In genomic region chr1:39006830-39007829, GRCm38 (mm10) we compare ENCODE assay signal across 11 mouse cellular contexts. TPM values are rescaled to one million over a fixed set of nuclear protein-coding genes. Genes with fewer than 3 reads are reported as not detected.
A peak's percentile ranks its signal among the peaks of the same experiment; 100 is the strongest.
DNase-seq lines count a peak whose midpoint lies in the region; ATAC-seq and TF ChIP-seq lines count a peak whose summit lies in the region.
"Had no signal": no experiment of that assay in that cellular context is flagged by ENCODE, and none has a peak within 500 bp of the region (broad histone marks: within the 10 kb centered on the region; RNA-seq: fewer than 3 reads in every experiment).

No protein-coding gene starts in this region.

- H3K36me3 ChIP-seq in forebrain, embryonic 13.5 days (ENCODE audit: poor library complexity, severe bottlenecking): no peaks in the 10 kb centered on the region
- no peaks in the 10 kb centered on the region for H3K36me3 ChIP-seq in forebrain, embryonic 10.5 days (replicated peaks)
- no peaks in the 10 kb centered on the region for H3K36me3 ChIP-seq in midbrain, postnatal 0 days (ENCODE audit: insufficient read depth, low read length)
- H3K36me3 ChIP-seq in midbrain, embryonic 14.5 days (ENCODE audit: control insufficient read depth, insufficient read depth, low read length): no peaks in the 10 kb centered on the region
- no peaks in the 10 kb centered on the region for H3K36me3 ChIP-seq in hindbrain, embryonic 16.5 days (ENCODE audit: control insufficient read depth, insufficient read depth, low read length)

- WGBS in forebrain, embryonic 13.5 days: 49% methylated on average over 11 of the region's 11 CpGs
- WGBS in forebrain, embryonic 10.5 days: 72% methylated on average over 11 of the region's 11 CpGs
- WGBS in midbrain, postnatal 0 days: 62% methylated on average over 11 of the region's 11 CpGs
- WGBS in midbrain, embryonic 14.5 days: 65% methylated on average over 11 of the region's 11 CpGs
- 42% methylated on average over 11 of the region's 11 CpGs for WGBS in hindbrain, embryonic 16.5 days

- H3K4me3 ChIP-seq in forebrain, embryonic 13.5 days: no peak overlapping the region
- no peak overlapping the region for H3K4me3 ChIP-seq in forebrain, embryonic 10.5 days
- H3K4me3 ChIP-seq in midbrain, postnatal 0 days (ENCODE audit: low read depth, low read length): no peak overlapping the region
- no peak overlapping the region for H3K4me3 ChIP-seq in midbrain, embryonic 14.5 days (replicated peaks; ENCODE audit: low read depth, low read length)
- no peak overlapping the region for H3K4me3 ChIP-seq in hindbrain, embryonic 16.5 days (ENCODE audit: low read length)

- DNase-seq in forebrain, embryonic 10.5 days (ENCODE audit: extremely low spot score, low spot score): no peak
- peak; percentile 58 for DNase-seq in midbrain, postnatal 0 days (ENCODE audit: low spot score)
- no peak for DNase-seq in midbrain, embryonic 14.5 days
- no peak for DNase-seq in cerebellum, adult 11-12 months
- DNase-seq in urinary bladder, adult 18-20 months (ENCODE audit: low spot score in 2 of 2): no peak
- DNase-seq: embryo, embryonic 11 days; gastrocnemius, postnatal 36 days; layer of hippocampus, postnatal 36 days had no signal

- no peak overlapping the region for H3K9ac ChIP-seq in forebrain, embryonic 13.5 days
- H3K9ac ChIP-seq in midbrain, postnatal 0 days (replicated peaks; ENCODE audit: low read length, poor library complexity, severe bottlenecking): no peak overlapping the region
- no peak overlapping the region for H3K9ac ChIP-seq in midbrain, embryonic 14.5 days (replicated peaks; ENCODE audit: low read length)
- H3K9ac ChIP-seq in hindbrain, embryonic 16.5 days (ENCODE audit: low read depth, low read length): peak overlapping the region; percentile 24

- no peak overlapping the region for H3K4me2 ChIP-seq in forebrain, embryonic 13.5 days
- no peak overlapping the region for H3K4me2 ChIP-seq in midbrain, postnatal 0 days (ENCODE audit: low read depth, low read length, poor library complexity, severe bottlenecking)
- no peak overlapping the region for H3K4me2 ChIP-seq in midbrain, embryonic 14.5 days (ENCODE audit: low read length)
- H3K4me2 ChIP-seq in hindbrain, embryonic 16.5 days (ENCODE audit: low read length): no peak overlapping the region

- no peak overlapping the region for H3K27ac ChIP-seq in forebrain, embryonic 13.5 days
- H3K27ac ChIP-seq in forebrain, embryonic 10.5 days: no peak overlapping the region
- H3K27ac ChIP-seq in midbrain, postnatal 0 days (ENCODE audit: low read depth, low read length): no peak overlapping the region
- H3K27ac ChIP-seq in midbrain, embryonic 14.5 days (replicated peaks; ENCODE audit: low read depth, low read length): no peak overlapping the region
- H3K27ac ChIP-seq in hindbrain, embryonic 16.5 days (ENCODE audit: low read depth, low read length): no peak overlapping the region

- no peaks in the 10 kb centered on the region for H3K27me3 ChIP-seq in forebrain, embryonic 13.5 days
- H3K27me3 ChIP-seq in forebrain, embryonic 10.5 days (ENCODE audit: poor library complexity, severe bottlenecking): no peaks in the 10 kb centered on the region
- H3K27me3 ChIP-seq in midbrain, postnatal 0 days (ENCODE audit: insufficient read depth, low read length): no peaks in the 10 kb centered on the region
- no peaks in the 10 kb centered on the region for H3K27me3 ChIP-seq in midbrain, embryonic 14.5 days (ENCODE audit: control insufficient read depth, insufficient read depth, low read length)
- H3K27me3 ChIP-seq in hindbrain, embryonic 16.5 days (replicated peaks; ENCODE audit: control insufficient read depth, insufficient read depth, low read length): no peaks in the 10 kb centered on the region

- no peaks in the 10 kb centered on the region for H3K9me3 ChIP-seq in forebrain, embryonic 13.5 days (replicated peaks)
- no peaks in the 10 kb centered on the region for H3K9me3 ChIP-seq in forebrain, embryonic 10.5 days
- no peaks in the 10 kb centered on the region for H3K9me3 ChIP-seq in midbrain, postnatal 0 days (ENCODE audit: low read length)
- H3K9me3 ChIP-seq in midbrain, embryonic 14.5 days (ENCODE audit: control insufficient read depth, low read length): no peaks in the 10 kb centered on the region
- no peaks in the 10 kb centered on the region for H3K9me3 ChIP-seq in hindbrain, embryonic 16.5 days (ENCODE audit: control insufficient read depth, low read length)

- peak; percentile 65 for ATAC-seq in forebrain, embryonic 13.5 days
- ATAC-seq in midbrain, postnatal 0 days (ENCODE audit: low FRiP score): no peak
- no peak for ATAC-seq in midbrain, embryonic 14.5 days (ENCODE audit: low FRiP score, low TSS enrichment)
- peak; percentile 59 for ATAC-seq in hindbrain, embryonic 16.5 days
- ATAC-seq in erythroblast, adult 5-6 weeks (replicated peaks; ENCODE audit: low FRiP score, poor library complexity, severe bottlenecking): no peak

- no peak for TF ChIP-seq CTCF in midbrain, postnatal 0 days (IDR thresholded peaks at IDR 0.05)

- peaks cover 4% of the 10 kb centered on the region; the same call in 1 of the 2 replicates for H3K4me1 ChIP-seq in forebrain, embryonic 13.5 days
- 0 out of 2 replicates have a peak, but pooled peaks cover 8% of the 10 kb centered on the region for H3K4me1 ChIP-seq in forebrain, embryonic 10.5 days
- no peaks in the 10 kb centered on the region for H3K4me1 ChIP-seq in midbrain, postnatal 0 days (ENCODE audit: insufficient read depth, low read length)
- no peaks in the 10 kb centered on the region for H3K4me1 ChIP-seq in midbrain, embryonic 14.5 days (ENCODE audit: control insufficient read depth, insufficient read depth, low read length)
- H3K4me1 ChIP-seq in hindbrain, embryonic 16.5 days (ENCODE audit: control insufficient read depth, insufficient read depth, low read depth, low read length): peaks cover 6% of the 10 kb centered on the region

RNA-seq across cellular contexts. Expression of gene Pdcl3, which starts 21.7 kb away (rescaled TPM):
- polyA plus RNA-seq in forebrain, embryonic 13.5 days (2015; fragmentation: Nextera tagmentation; extraction: Ambion mirVana): 173 and 192 TPM in 2 replicates
- polyA plus RNA-seq in forebrain, embryonic 10.5 days (2016; fragmentation: Nextera tagmentation; extraction: Ambion mirVana): 161 TPM in 2 replicates
- 34.1 and 45.0 TPM in 2 replicates for total RNA-seq in midbrain, postnatal 0 days (2014; rRNA removed)
- polyA plus RNA-seq in midbrain, postnatal 0 days (2015; fragmentation: Nextera tagmentation; extraction: Ambion mirVana): 144 and 146 TPM in 2 replicates
- polyA plus RNA-seq in midbrain, embryonic 14.5 days (2014; fragmentation: Nextera tagmentation; extraction: Ambion mirVana): 143 and 156 TPM in 2 replicates
- polyA plus RNA-seq in hindbrain, embryonic 16.5 days (2015; fragmentation: Nextera tagmentation; extraction: Ambion mirVana): 144 and 165 TPM in 2 replicates
- 21.7 and 21.9 TPM in 2 replicates for total RNA-seq in erythroblast, adult 5-6 weeks (2015; ENCODE audit: low replicate concordance)
- total RNA-seq in erythroblast, adult 5-6 weeks (2017; ENCODE audit: low replicate concordance): 14.6 and 17.1 TPM in 2 replicates

Comparison
In these comparisons a context has a peak if more than half of its experiments do, and no peak if none do; other contexts are left out.
1. ATAC-seq: peak in forebrain, embryonic 13.5 days (single experiment) and hindbrain, embryonic 16.5 days (single experiment); none in midbrain, postnatal 0 days (single experiment), midbrain, embryonic 14.5 days (single experiment) and erythroblast, adult 5-6 weeks (single experiment).